Mouse (Mus musculus) MEL-GATA-1-ER (cell line): Measurements from ENCODE around the gene Naalad2.
A peak's percentile ranks its signal among the peaks of the same experiment; 100 is the strongest.
"Not testable (repeated sequence)": the region's sequence is repeated elsewhere in the genome, so short reads cannot be mapped to it uniquely, and the experiment has no call there.

Source experiments
- DNase-seq: peaks from one replicate; pipeline ENCODE4 v3.0.0-alpha.2; 2012; ENCODE audit warnings: low read depth; ENCODE audit errors: extremely low read depth

Gene Naalad2

DNA sequence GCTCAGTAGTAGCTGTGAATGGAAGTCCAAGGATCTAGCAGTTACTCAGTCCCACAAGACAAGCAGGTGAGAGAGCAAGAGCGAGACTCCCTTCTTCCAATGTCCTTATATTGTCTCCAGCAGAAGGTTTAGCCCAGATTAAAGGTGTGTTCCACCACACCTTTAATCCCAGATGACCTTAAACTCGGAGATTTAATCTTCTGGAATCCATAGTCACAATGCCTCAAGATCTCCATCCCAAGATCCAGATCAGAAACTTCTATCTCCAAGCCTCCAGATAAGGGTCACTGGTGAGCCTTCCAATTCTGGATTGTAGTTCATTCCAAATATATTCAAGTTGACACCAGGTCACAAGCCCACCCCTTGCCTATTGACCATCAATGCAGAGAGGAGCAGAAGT is at the start of gene Naalad2:
Gene Naalad2, minus strand, starts transcription at position 101 of the 400 bp plus-strand sequence.
- not testable (repeated sequence) for DNase-seq

DNA sequence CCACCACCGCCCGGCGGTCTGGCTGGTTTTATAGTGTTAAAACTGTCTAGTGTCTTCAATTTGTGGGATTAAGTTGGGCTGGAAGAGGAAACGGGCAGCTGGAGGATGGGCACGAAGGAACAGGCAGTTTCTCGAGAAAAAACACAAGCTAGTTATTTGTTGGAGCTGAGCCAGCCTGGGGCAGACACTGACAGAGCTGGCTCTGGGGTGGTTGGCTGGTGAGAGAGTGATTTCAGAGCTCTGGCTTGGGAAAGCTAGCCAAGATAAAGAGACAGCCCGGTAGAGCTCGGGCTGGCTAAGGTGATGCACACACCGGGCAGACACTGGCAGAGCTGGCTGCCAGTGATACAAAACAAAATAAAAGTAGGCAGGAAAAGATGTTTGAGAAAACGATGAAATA is 28.9 kb upstream of the Naalad2 start:
- no peak for DNase-seq

DNA sequence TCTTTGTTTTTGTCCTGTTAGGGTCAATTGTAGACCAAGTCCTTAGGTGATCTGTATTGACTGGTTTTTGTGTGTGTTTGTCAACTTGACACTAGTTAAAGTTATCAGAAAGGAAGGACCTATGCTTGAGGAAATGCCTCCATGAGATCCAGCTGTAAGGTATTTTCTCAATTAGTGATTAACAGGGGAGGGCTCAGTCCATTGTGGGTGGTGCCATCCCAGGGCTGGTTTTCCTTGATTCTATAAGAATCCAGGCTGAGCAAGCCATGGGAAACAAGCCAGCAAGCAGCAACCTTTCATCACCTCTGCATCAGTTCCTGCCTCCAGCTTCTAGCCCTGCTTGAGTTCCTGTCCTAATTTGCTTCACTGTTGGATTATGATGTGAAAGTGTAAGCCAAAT is 27.6 kb upstream of the Naalad2 start, which contains the start of gene Mbd3l2:
Gene Mbd3l2, plus strand, starts transcription at position 301 of the 400 bp plus-strand sequence.
- DNase-seq = no peak

DNA sequence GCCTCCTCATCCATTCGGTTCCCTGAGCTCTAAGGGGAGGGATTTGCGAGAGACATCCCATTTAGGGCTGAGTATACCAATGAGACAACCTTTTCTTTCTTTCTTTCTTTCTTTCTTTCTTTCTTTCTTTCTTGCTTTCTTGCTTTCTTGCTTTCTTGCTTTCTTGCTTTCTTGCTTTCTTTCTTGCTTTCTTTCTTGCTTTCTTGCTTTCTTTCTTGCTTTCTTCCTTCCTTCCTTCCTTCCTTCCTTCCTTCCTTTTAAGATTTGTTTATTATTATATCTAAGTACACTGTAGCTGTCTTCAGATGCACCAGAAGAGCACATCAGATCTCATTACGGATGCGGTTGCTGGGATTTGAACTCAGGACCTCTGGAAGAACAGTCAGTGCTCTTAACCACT is 9.6 kb upstream of the Naalad2 start:
- not testable (repeated sequence) for DNase-seq

DNA sequence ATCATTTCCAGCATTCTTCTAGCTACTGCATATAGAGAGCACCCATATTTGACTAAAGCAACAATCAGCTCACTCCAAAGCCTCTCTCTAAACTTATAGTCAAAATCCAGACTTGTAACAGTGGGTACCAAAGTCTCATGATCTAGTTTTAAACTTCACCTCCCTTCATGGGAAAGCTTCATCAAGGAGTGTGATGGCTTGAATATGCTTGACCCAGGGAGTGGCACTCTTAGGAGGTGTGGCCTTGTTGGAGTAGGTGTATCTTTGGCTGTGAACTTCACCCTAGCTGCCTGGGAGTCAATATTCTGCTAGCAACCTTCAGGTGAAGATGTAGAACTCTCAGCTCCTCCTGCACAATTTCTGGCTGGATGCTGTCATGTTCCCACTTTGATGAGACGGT is 1.3 kb upstream of the Naalad2 start, which contains the start of gene Ubtfl1:
Gene Ubtfl1, plus strand, starts transcription at position 301 of the 400 bp plus-strand sequence.
- DNase-seq = no peak

DNA sequence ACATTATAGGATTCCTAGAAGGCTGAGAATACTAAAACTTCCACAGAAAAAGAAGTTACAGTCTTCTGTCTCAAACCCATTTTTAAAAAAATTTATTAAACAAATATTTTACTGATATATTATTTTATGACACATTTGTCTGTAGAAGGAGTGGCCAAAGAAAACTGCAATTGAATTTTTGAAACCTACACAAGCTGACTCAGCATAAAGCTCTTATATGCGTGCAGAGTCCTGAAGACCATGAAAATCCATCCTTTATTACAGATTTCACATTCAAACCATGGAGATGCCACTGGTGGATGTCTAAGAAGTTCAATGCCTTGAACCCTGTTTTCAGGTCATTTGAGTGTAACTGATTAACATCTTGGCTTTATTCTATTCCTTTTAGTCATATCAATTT is 3.2 kb downstream of the Naalad2 start:
- DNase-seq = no peak

DNA sequence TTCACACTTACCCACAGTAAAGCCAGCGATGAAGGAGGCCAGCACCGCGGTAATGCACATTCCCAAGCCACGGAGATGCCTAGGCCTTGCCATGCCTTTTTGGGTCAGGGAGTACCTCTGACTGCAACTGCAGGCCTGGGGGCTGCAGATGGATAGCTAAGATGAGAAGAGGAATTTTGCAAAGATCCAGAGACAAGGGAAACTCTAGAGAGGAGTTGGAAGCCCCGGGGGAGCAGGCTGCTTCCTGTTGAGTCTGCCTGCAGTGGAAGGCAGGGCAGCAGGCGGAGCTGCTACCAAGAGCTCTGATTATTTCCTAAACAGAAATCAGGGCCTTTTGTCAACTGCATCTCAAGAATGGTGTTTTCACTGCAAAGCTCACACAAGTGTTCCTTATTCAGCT is 17.0 kb downstream of the Naalad2 start:
- no peak for DNase-seq

DNA sequence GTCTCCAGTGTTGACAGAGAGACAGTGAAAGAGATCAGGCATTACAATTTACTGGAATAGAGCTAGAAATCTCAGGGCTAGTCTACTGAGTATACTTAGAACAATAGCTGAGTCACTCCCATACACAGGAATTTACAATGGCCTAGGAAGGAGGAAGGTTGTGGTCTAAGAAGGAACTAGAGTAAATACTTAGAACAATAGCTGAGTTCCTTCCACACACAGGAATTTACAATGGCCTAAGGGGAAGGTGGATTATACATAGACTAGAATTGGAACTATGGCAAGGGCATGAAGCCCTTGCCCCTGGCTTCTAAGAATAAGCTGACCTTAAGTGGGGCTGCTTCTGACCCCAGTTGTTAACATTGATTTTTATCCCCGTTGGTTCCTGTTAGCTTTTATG is 29.8 kb downstream of the Naalad2 start:
- DNase-seq = not testable (repeated sequence)

DNA sequence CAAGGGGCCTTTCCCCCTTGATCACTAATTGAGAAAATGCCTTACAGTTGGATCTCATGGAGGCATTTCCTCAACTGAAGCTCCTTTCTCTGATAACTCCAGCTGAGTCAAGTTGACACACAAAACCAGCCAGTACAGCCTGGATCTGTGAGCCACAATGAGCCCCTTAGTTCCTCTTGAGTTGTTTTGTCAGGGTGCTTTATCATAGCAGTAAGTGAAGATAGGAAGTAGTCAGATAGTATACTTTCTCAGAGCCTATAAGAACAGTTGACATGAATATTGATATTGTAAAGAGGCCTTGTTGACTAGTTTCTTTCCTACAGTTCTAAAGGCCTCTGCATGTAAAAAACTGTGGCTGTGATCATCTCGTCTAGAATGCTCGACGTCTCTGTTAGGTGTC is 82.8 kb downstream of the Naalad2 start:
- peak; percentile 36 for DNase-seq

DNA sequence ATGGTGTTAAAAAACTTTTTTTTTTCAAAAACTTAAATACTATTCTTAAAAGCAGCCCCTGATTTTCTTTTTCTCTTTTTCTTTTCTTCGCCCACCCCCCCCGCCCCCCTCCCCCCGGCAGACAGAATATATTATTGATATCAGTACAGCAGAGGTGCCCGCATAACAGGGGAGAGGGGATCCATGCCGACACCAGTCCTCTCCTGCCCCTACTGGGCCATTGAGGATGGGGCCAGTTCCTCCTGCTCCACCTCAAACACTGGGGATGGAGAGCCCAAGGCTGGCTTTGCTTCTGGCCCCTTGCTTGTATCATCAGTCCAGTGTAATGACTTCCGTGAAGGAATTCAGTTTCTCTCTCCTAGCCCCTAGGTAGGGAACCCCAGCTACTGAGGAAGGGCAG is 104.5 kb downstream of the Naalad2 start:
- no peak for DNase-seq

DNA sequence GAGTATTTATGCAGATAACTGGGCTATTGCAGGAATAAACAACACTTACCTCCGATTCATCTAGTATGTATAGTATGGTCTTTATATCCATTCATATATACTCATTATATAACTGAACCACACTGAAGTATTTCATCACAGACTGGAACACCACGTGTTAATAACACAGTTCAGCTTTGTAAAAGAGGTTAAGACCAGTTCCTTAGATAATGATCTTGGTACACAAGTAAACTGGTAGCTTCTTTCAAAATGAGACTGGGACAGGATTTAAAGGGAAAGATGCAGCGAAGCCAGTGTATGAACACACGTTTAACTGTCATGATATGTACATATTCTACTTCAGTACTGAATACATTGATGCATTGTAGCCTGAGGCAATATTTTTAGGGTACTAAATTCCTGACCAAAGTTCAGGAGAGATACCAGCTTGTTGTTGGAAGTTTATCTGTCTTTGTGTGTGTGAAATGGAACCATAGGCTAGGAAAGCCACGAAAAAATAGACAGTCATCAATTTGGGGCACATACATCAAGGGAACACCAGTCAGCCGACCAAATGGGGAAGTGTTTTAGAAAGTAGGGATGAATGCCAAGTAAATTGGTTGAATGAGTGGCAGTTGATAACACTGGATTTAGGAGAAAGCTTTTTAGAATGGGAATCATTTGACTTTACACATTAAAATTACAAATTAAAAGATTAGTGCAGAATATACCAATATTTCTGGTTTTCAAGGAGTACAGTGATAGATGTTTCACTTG is 109.6 kb downstream of the Naalad2 start:
- DNase-seq = peak; percentile 84

DNA sequence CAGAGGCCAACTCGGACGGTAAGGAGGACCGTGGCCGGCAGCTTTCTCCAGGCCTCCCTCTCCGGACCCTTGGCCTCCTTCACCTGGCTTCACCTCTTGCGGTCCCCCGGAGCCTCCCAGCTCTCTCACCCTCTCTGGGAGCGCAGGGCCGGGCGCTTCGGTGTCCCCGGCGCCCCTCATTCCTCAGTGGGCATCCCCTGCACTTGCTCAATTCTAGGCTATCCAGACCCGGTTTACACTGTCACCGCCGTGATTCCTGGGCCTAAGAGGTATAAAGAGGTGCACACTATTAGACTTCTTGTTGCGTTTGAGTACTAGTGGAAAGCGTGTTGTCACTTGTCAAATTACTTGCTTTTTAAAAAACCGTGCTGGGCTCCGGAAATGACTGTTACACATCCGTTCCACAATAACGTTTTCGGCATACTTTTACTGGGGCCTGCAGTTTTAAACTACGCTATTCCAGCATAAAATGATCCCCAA is 110.3 kb downstream of the Naalad2 start:
- DNase-seq = peak; percentile 26

DNA sequence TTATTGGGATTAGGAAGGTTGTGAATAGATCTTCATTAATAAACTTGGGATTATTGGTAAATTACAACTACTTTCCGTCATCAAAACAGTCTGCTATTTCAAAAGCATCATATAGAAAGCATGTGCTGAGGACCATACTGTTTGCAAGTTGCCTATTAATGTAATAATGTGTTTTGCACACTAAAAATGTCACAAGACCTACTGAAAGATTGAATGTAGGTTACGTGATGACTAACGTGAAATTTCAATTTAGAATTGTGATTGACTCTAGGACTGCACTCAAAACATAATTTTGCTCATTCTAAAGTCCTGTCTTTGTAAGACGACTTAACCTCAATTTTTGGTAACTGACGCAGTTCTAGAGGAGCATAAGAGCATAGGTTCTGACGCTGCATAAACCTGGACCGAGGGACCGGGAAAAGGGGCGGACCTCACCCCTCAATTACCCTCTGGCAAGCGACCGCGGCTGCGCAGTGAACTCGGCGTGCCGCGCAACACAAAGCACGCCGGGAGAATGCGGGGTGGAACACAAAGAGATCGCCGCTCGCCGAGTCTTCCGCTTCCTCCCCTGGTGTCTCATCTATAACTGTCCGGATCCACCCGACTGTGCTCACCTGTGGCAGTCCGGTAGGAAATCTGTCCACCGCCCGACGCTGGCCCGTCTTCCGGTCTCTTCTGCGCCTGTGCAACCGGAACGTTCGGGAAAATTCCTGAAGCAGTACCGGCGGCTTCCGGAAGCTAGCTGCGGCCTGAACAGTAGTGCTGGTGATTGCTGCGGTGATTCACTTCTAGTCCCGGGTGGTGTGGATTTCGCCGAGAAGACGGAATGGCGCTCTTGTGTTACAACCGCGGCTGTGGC is 111.0 kb downstream of the Naalad2 start, which contains the start of gene Chordc1:
Gene Chordc1, plus strand, starts transcription at position 555 of the 859 bp plus-strand sequence.
- DNase-seq = peak; percentile 97

DNA sequence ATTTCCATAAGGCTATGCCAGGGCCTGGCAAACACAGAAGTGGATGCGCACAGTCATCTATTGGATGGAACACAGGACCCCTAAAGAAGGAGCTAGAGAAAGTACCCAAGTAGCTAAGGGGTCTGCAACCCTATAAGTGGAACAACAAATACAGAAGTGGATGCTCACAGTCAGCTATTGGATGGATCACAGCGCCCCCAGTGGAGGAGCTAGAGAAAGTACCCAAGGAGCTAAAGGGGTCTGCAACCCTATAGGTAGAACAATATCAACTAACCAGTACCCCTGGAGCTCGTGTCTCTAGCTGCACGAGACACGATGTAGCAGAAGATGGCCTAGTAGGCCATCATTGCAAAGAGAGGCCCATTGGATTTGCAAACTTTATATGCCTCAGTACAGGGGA is 124.1 kb downstream of the Naalad2 start:
- DNase-seq = not testable (repeated sequence)

DNA sequence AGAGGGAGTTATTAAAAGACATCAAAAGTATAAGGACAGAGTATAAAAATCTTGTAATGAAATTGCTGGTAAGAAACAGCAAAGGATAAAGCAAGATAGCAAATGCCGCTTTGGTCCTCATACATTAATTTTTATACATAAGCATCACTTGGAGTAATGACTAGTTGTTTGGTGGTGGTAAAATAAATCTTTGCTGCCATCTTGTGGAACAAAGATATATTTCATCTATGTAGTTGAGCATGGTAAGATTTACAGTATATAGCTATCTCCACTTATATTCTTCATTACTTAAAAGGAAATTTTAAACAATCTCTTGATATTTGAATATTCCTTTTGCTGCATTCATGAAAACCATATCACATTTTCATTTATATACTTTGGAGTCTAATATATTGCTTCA is 125.3 kb downstream of the Naalad2 start:
- peak; percentile 57 for DNase-seq

DNA sequence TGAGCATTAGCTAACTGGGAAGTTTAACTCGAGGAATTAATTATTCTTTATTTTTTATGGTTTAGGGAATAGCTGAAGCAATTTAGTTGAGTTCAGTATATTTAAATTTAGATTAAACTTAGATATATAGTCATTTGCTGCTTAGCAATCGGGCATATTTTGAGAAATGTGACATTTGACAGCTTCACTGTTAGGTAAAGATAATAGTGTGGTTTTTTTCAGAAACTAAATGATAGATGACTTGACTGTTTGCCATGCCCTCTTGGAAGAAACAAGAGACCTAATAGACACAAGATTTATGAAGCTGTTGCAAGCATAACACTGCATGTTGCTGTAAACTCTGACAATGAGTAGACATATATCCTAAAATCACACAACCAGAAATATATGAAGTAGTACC is 126.0 kb downstream of the Naalad2 start:
- no peak for DNase-seq

DNA sequence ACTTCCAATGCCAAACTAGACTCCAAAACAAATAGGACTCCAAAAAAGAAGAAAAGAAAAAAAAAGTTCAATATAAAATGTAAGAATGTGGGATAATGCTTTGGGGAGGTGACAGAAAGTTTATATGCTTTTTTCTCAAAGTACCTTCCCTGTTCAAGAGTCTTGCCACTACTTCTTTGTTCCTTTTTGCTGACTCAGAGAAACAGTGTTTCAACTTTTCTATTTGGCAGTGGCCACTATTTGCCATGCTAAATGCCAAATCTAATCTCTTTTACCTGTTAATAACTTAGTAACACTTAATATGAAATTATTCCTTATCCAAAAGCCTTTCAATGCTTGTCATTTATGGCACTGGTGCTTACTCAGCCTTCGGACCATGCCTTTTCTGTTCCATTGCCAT is 126.9 kb downstream of the Naalad2 start:
- DNase-seq = no peak
